Mouse (Mus musculus): ENCODE measurements around the gene Rps6ka2.

DNA sequence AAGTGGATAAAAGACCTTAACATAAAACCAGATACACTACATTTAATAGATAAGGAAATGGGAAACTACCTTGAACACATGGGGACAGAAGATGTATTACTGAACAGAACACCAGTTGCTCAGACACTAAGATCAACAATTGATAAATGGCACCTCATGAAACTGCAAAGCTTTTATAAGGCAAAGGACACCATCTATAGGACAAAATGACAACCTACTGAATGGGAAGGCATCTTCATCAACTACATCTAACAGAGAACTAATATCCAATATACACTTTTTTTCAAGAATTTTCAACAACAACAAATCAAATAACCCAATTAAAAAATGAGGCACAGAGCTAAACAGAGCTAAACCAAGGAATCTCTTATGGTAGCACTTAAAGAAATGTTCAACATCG is 87.3 kb downstream of the Rps6ka2 start:
- no peak for TF ChIP-seq POLR2A (IDR thresholded peaks at IDR 0.05; ENCODE audit: low read depth, low read length)
- TF ChIP-seq CTCF (IDR thresholded peaks at IDR 0.05; ENCODE audit: borderline replicate concordance, insufficient read depth, low read length), result no peak
